Mouse (Mus musculus): Measurements from ENCODE around the gene Flrt2.

DNA sequence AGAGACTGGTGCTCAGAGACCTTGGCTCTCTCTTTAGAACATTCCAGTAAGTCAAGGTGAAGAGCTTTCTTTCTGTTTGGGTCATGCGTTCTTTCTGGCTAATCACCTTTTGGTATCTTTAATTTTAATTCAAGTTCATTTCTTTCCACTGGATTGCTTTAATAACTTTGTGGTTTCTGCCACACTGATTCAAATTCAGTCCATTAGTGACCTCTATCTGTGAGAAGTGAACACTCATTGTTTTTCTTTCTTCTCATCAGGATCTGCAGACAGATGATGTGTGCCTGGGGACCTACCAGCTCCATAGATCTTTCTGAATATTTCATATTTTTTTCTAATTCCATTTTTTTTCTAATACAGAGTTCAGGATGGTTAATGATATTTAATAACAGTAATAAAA lies 6.5 kb downstream of the Flrt2 start:
- TF ChIP-seq CTCF (IDR thresholded peaks at IDR 0.05; ENCODE audit: borderline replicate concordance, control insufficient read depth, extremely low read depth, insufficient read depth, low read length, poor library complexity) (no peak), POLR2A (IDR thresholded peaks at IDR 0.05; ENCODE audit: control insufficient read depth, extremely low read depth, insufficient read depth, low read length, poor library complexity) (no peak)

Measured in thymus, adult 2 months (tissue).